Mouse (Mus musculus) heart, adult 2 months (tissue): Measurements from ENCODE around the gene Slc6a3.

Experiments used
- CTCF ChIP-seq: fragments of 200-600 bp; IDR thresholded peaks from 2 replicates; pipeline ENCODE4 v1.8.1; 2022; ENCODE audit warnings: antibody characterized with exemption, mild to moderate bottlenecking, moderate library complexity
- EP300 ChIP-seq: fragments of 200-500 bp; IDR thresholded peaks from 2 replicates; pipeline ENCODE4 v1.6.1; 2011; ENCODE audit warnings: low read depth, low read length, control low read depth; ENCODE audit not compliant: insufficient read depth
- POLR2A ChIP-seq: fragments of 200-500 bp; IDR thresholded peaks from 2 replicates; pipeline ENCODE4 v1.6.1; 2011; ENCODE audit warnings: mild to moderate bottlenecking, low read depth, low read length, control low read depth; ENCODE audit not compliant: insufficient read depth

- TF ChIP-seq EP300 (no peak), POLR2A (no peak), CTCF (no peak)
Measured at GRCm38 (mm10) chr13:73575051-73575450, 38.5 kb downstream of the Slc6a3 start.
